Mouse (Mus musculus) liver, embryonic 14.5 days (tissue): Measurements from ENCODE around the gene Pex11a.

Experiments
- CTCF ChIP-seq: IDR thresholded peaks from 2 replicates; pipeline ENCODE4 v1.5.1; 2016; ENCODE audit warnings: antibody characterized with exemption, low read depth, control low read depth
- EP300 ChIP-seq: IDR thresholded peaks from 2 replicates; pipeline ENCODE4 v1.6.1; 2016; ENCODE audit warnings: antibody characterized with exemption, low read depth

DNA sequence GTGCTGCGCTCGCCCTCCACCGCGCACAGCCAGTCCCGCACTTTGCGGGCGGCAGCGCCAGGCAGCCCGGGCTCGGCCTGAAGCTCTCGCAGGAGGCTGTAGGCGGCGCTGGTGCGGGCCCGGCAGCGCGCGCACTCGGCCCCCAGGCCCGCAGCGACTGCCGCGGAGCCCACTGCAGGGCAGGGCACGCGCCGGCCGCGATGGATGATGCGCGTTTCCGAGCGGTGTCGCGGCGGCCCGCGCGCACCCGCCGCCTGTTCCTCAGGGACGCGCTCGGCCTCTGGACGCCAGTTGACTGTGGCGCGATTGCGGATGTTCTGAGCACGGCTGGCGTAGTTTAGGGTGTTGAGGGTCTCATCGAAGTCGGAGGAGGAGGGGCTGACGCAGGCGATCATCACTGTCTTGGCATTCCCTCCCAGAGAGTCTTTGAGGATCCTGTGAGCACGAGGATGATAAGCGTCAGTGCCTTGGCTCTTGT is 32.8 kb downstream of the Pex11a start:
- TF ChIP-seq CTCF = no peak
- no peak for TF ChIP-seq EP300
